Mouse (Mus musculus): ENCODE data around the gene Prpf3. TPM values are rescaled to one million over a fixed set of nuclear protein-coding genes. Genes with fewer than 3 reads are reported as not detected.
"Not testable (repeated sequence)": the region's sequence is repeated elsewhere in the genome, so short reads cannot be mapped to it uniquely, and the experiment has no call there.

The Prpf3 gene
- total RNA-seq (2021): 10 to 100 TPM; 26.0 to 26.4 TPM
- long read RNA-seq, transcript Prpf3-201 (16 exons, 2,933 nt): major isoform, 8 of 15 reads
- long read RNA-seq, partial matches to known transcripts: 1 of 15 reads
- long read RNA-seq, other reads (novel, unspliced or antisense): 5 of 15 reads

DNA sequence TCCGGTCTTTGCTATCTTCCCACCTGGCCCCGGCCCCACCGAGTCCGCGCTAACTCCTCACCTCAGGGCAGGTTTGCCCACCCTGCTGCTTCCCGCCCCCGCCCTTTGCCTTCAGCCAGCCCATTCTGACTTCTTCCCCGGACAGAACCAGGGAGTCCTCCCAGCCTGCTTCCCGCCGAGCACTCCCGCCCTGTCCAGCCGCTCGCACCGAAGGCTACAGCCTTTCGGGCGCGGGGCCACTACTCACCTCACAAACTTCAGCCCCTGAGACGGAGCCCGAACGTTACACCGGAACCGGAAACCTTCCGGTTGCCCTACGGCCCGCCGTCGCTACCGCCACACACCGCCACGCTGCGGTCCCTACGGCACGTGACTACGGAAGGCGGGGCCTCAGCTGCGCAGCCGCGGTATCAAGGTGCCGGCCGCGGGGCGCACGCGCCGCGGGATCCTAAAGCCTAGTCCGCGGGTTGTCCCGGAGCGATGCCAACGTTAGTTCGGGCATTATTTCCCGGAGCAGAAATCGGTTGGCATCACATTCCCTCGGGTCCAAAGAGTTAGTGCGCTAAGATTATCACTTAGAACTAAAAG lies at the start of gene Prpf3:
TSS of gene Prpf3 (minus strand) at position 384 of the 588 bp plus-strand sequence.
- DNase-seq (ENCODE audit: low spot score in 2 of 2): peak; percentile 90 to 94

DNA sequence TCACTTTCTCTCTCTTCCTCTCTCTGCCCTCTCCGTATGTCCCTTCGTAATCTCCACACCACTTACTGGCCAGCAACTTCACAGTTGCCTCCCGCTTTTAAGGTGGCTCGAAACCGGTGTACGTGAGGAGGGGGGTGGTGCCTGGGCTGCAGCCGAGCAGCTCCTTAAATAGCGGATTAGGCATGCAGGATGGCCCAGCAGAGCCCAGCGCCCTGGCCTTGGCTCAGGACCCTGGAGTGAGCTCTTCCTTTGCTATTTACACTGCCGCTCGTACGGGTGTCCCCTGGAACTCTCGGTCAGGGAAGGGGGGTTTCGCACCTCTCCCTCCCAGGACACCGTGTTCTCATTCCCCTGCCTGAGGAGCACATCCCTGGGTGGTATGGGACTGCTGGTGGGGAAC lies 48.9 kb upstream of the Prpf3 start, which contains the start of gene Car14:
TSS of gene Car14 (minus strand) at position 124 of the 400 bp plus-strand sequence.
- no peak for DNase-seq (ENCODE audit: low spot score in 2 of 2)

DNA sequence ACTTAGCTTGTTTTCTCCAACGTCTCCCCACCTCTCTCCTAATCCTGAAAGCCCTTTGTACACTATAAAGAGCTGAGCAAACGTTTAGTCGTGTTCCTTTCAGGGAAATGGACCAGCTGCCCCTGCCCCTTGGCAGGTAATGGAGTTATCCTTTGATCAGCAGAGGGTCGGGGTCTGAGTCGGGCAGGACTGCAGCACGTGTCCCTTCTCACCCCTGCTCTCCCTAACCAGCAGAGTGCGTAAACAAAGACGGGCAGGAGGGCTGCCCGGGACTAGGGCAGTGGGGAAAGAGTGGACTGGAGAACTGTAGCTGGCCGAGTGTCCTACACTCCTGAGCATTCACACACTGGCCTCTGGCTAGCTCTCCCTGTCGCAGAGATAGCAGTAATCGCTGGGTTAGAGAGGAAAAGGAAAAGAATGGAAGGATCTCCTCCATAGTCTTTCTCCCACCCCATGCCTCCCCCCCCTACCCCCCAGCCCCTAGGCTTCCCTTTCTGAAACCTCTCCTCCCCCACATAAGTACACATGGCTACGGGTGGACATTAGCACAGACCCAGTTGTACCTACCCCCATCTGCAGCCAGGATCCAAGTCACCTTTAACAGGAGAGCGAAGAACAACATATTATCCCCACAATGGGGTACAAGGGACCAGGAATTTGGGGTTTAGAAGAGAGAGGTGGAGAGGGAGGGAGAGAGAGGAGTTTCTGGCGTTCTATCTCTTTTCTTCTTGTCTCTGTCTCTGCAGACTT lies 48.2 kb upstream of the Prpf3 start:
- DNase-seq (ENCODE audit: low spot score in 2 of 2): no peak

DNA sequence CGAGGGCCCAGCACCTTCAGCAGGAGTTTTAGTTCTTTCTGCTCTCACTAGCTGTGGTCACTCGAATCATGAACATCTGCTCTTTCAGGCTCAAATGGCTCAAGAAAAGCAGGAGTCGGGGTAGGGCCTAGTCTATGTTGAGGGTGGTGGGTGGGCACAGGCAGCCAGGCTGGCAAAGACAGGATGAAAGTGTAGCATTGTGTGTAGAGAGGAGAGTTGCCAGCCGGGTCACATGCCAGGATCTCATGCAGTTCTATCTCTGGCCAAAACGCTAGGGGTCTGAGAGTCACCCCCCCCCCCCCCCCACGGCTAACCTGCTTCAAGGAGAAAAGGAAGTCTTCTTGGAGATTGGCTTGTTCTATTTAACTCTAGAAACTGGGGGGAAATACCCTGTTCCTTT lies 47.0 kb upstream of the Prpf3 start:
- no peak for DNase-seq (ENCODE audit: low spot score in 2 of 2)

DNA sequence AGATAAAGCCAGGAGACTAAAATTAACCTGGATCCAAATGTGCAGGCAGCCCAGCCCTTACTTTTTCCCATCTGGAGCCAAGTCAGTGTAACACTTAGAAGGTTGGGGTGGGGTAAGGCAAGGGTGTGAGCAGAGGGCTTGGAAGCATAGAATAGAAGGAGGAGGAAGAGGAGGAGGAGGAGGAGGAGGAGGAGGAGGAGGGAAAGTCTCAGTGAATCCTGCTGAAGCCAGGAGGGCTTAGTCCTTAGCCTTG lies 46.6 kb upstream of the Prpf3 start:
- no peak for DNase-seq (ENCODE audit: low spot score in 2 of 2)

DNA sequence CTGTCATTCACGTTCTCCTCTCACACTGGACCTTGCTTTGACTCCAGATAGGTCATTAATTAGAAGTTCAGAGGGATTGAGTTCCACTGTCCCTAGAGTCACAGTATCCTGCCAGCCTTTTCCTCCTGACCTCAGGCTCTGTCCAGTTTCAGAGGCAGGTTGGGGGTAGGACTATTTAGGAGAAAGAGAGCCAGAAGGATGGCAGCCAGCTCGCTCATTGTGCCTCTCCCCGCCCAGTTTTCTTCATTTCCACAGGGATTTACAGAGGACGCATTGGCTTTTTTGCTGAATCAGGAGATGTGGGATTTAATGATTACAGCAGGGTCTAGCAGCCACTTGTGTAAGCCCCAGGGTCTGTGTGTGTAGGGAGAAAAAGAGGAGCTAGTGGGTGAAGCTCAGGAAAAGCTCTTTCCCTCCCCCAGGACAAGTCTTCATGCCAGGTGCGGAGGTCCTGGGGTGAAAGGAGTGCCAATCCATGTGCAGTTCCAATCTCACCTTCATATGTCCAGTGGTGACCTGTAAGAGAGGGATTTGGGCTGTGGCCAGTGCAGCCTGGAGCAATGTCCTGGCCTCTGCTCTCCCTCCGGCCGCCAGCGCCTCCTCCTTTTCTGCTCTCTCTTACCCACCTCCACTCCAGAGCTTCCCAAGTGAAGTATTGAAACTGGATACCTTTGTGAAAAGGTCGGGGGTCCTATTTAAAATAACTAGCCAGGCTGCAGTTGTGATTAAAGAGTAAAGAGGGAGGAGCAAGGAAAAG lies 46.1 kb upstream of the Prpf3 start:
- no peak for DNase-seq (ENCODE audit: low spot score in 2 of 2)

DNA sequence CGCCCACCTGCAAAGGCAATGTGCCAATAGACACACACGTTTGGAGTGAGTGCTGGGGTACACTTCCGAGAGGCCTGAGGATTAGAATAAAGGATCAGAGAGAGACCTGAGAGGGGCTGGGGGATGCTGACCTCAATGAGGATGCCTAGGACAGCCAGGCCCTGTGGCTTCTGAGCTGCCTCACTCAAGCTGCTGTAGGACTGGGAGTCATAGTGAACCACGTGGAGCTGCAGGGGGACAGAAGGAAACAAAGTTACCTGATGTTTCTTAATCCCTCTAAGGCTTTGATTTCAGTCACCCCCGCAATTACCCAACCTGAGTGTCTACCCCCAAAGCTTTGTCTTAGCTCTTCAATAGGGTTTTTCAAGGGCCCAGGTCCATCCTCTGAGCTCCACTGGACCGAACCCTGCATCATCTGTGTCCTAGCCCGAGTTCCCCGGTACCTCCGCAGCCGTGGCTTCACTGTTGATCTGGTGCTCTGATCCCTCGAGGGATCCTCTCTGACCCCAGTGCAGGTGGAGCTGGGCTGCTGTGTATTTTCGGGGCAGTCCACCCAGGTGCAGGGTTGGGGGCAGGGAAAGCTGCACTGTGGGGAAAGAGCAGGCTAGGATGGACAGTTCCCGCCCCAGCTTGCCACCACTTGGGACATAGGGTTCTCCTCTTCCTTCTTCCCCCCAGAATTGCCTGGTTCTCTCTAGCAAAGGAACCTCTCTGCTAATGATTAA lies 44.3 kb upstream of the Prpf3 start:
- no peak for DNase-seq (ENCODE audit: low spot score in 2 of 2)

DNA sequence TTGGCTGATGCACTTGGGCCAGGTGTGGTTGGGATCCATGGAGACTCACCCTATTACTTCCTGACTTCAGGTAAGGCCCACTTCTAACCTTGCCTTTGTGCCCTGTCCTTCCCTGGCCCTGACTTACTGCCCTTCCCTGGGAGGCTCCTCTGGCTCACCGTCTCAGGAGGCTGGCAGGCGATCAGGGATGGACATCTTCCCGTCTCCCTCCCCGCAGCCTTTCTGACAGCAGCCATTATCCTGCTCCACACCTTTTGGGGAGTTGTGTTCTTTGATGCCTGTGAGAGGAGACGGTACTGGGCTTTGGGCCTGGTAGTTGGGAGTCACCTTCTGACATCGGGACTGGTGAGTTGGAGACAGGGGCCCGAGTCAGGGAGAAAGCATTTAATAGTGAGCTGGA lies 39.8 kb upstream of the Prpf3 start:
- DNase-seq (ENCODE audit: low spot score in 2 of 2): not testable (repeated sequence)

GRCm38 (mm10) chr3:95894317-95895160 lies 38.9 kb upstream of the Prpf3 start:
- DNase-seq (ENCODE audit: low spot score in 2 of 2): peak; percentile 55 to 59

- DNase-seq (ENCODE audit: low spot score in 2 of 2): peak; percentile 91 to 94
These were observed 38.1 kb upstream of the Prpf3 start, which contains the start of gene Aph1a for GRCm38 (mm10) chr3:95893606-95894316. Gene Aph1a (plus strand): TSS chr3:95893969.

GRCm38 (mm10) chr3:95893126-95893525 lies 37.4 kb upstream of the Prpf3 start:
- no peak for DNase-seq (ENCODE audit: low spot score in 2 of 2)

GRCm38 (mm10) chr3:95892066-95893052 lies 36.7 kb upstream of the Prpf3 start:
- DNase-seq (ENCODE audit: low spot score in 2 of 2): peak in 1 of 2 experiments; percentile 11

GRCm38 (mm10) chr3:95891211-95892065 lies 35.8 kb upstream of the Prpf3 start, which contains the start of gene BC028528:
Gene BC028528 (minus strand): TSS chr3:95892005.
- DNase-seq (ENCODE audit: low spot score in 2 of 2): peak in 1 of 2 experiments; percentile 12

DNA sequence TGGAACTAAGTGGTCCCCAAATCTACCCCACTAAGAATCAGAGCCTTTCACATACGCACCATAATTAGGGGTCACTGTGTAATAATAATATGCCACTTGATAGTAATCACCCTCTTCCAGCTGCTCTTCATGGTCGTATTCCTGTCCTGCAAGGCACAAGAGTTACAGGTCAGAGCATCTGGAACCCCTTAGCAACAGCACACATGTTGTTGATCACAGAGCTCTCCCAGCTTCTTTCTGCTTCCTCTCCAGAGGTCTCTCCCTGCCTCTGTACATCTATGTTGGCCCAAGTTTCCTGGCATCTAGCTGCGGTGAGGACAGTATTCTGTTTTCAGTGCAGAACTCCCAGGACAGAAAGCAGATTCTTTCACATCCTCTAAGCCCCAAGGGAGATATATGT lies 34.0 kb upstream of the Prpf3 start:
- no peak for DNase-seq (ENCODE audit: low spot score in 2 of 2)

- no peak for DNase-seq (ENCODE audit: low spot score in 2 of 2)
These were observed 31.9 kb upstream of the Prpf3 start for GRCm38 (mm10) chr3:95887596-95887995.

- no peak for DNase-seq (ENCODE audit: low spot score in 2 of 2)
These were observed 28.7 kb upstream of the Prpf3 start for GRCm38 (mm10) chr3:95884400-95884799.

- DNase-seq (ENCODE audit: low spot score in 2 of 2): peak; percentile 78 to 82
These were observed 27.2 kb upstream of the Prpf3 start for GRCm38 (mm10) chr3:95882816-95883425.
